ENCODE assay signal across 8 mouse cellular contexts in genomic region chr13:31557768-31558520, GRCm38 (mm10). TPM values are rescaled to one million over a fixed set of nuclear protein-coding genes. Genes with fewer than 3 reads are reported as not detected.
DNase-seq lines count a peak whose midpoint lies in the region; ATAC-seq lines count a peak whose summit lies in the region.

No protein-coding gene starts in this region.

- no peaks in the 10 kb centered on the region for H3K9me3 ChIP-seq in heart, embryonic 11.5 days (replicated peaks; ENCODE audit: control insufficient read depth, low read length)
- no peaks in the 10 kb centered on the region for H3K9me3 ChIP-seq in neural tube, embryonic 13.5 days

- peaks cover 89% of the 10 kb centered on the region for H3K27me3 ChIP-seq in heart, embryonic 11.5 days (ENCODE audit: control insufficient read depth, insufficient read depth, low read length)
- peaks cover 99% of the 10 kb centered on the region for H3K27me3 ChIP-seq in neural tube, embryonic 13.5 days

- no peaks in the 10 kb centered on the region for H3K36me3 ChIP-seq in heart, embryonic 11.5 days (ENCODE audit: control insufficient read depth, insufficient read depth, low read length)
- H3K36me3 ChIP-seq in neural tube, embryonic 13.5 days, result no peaks in the 10 kb centered on the region

- peak; percentile 95 for DNase-seq in heart, adult 11 months
- no peak for DNase-seq in heart, adult 8-10 months (ENCODE audit: low spot score)
- peak; percentile 45 to 57 for DNase-seq in cerebellum, postnatal 36 days
- peak; percentile 79 for DNase-seq in kidney, adult 9 months
- peak; percentile 86 to 87 for DNase-seq in lung, adult 18-20 months
- peak; percentile 92 for DNase-seq in urinary bladder, adult 2 months (ENCODE audit: low spot score)

- ATAC-seq in heart, embryonic 11.5 days (replicated peaks; ENCODE audit: insufficient number of reproducible peaks, low FRiP score, low TSS enrichment), result 0 out of 2 replicates have a peak, but pooled peaks have one; percentile 23
- peak; percentile 33 for ATAC-seq in neural tube, embryonic 13.5 days (ENCODE audit: low read depth)

- peak overlapping the region; percentile 99 for H3K4me2 ChIP-seq in heart, embryonic 11.5 days
- H3K4me2 ChIP-seq in neural tube, embryonic 13.5 days, result peak overlapping the region; percentile 96

- peaks cover 13% of the 10 kb centered on the region for H3K4me1 ChIP-seq in heart, embryonic 11.5 days (ENCODE audit: control insufficient read depth, insufficient read depth, low read length)
- H3K4me1 ChIP-seq in neural tube, embryonic 13.5 days (replicated peaks), result peaks cover 31% of the 10 kb centered on the region

- H3K4me3 ChIP-seq in heart, embryonic 11.5 days (ENCODE audit: low read depth, low read length), result peak overlapping the region; percentile 70
- H3K4me3 ChIP-seq in neural tube, embryonic 13.5 days, result peak overlapping the region; percentile 51

- H3K27ac ChIP-seq in heart, embryonic 11.5 days (ENCODE audit: low read depth, low read length), result no peak overlapping the region
- 0 out of 2 replicates have a peak overlapping the region, but pooled peaks have one; percentile 28 for H3K27ac ChIP-seq in neural tube, embryonic 13.5 days (replicated peaks)

- under 1% methylated on average over 66 of the region's 73 CpGs for WGBS in heart, embryonic 11.5 days (ENCODE audit: insufficient replicate concordance)
- WGBS in neural tube, embryonic 13.5 days, result under 1% methylated on average over 73 of the region's 73 CpGs

- 0 out of 2 replicates have a peak overlapping the region, but pooled peaks have one; percentile 16 for H3K9ac ChIP-seq in heart, embryonic 11.5 days (ENCODE audit: low read depth, low read length)
- H3K9ac ChIP-seq in neural tube, embryonic 13.5 days, result peak overlapping the region; percentile 64

RNA-seq across cellular contexts. Expression of gene A530084C06Rik, which starts 1.2 kb away (rescaled TPM):
- under 1 TPM in 1 of 4 experiments, not detected in 3; 0.09 TPM for total RNA-seq in heart, adult 8-10 months (2022)
- not detected in 2 replicates for polyA plus RNA-seq in heart, embryonic 11.5 days (2014; fragmentation: Nextera tagmentation; extraction: Ambion mirVana)
- not detected in 2 replicates for polyA plus RNA-seq in neural tube, embryonic 13.5 days (2015; fragmentation: Nextera tagmentation; extraction: Ambion mirVana)
- 0.96 and 1.1 TPM in 2 replicates for polyA plus RNA-seq in urinary bladder, adult 2 months (2012; rRNA removed)

RNA-seq across cellular contexts. Expression of gene Foxq1, which starts 2.0 kb away (rescaled TPM):
- total RNA-seq in heart, adult 8-10 months (2022), result under 1 TPM; 0.13 to 0.44 (median 0.31) TPM
- 0.13 and 0.18 TPM in 2 replicates for polyA plus RNA-seq in heart, embryonic 11.5 days (2014; fragmentation: Nextera tagmentation; extraction: Ambion mirVana)
- 2.3 and 2.5 TPM in 2 replicates for polyA plus RNA-seq in neural tube, embryonic 13.5 days (2015; fragmentation: Nextera tagmentation; extraction: Ambion mirVana)
- 118 and 159 TPM in 2 replicates for polyA plus RNA-seq in urinary bladder, adult 2 months (2012; rRNA removed)

Comparison
In these comparisons a context has a peak if more than half of its experiments do, and no peak if none do; other contexts are left out.
1. RNA of gene Foxq1, which starts 2.0 kb away (polyA plus RNA-seq): 118 to 159 TPM in urinary bladder, adult 2 months; 2.3 to 2.5 TPM in neural tube, embryonic 13.5 days and 0.13 to 0.18 TPM in heart, embryonic 11.5 days; every median in the first group is over 10 times any median in the second.